Mouse (Mus musculus) heart, adult 2 months (tissue): Measurements from ENCODE around the gene Vmn1r233.

Source experiments
- CTCF ChIP-seq: fragments of 200-600 bp; IDR thresholded peaks from 2 replicates; pipeline ENCODE4 v1.8.1; 2022; ENCODE audit warnings: antibody characterized with exemption, mild to moderate bottlenecking, moderate library complexity
- EP300 ChIP-seq: fragments of 200-500 bp; IDR thresholded peaks from 2 replicates; pipeline ENCODE4 v1.6.1; 2011; ENCODE audit warnings: low read depth, low read length, control low read depth; ENCODE audit not compliant: insufficient read depth
- POLR2A ChIP-seq: fragments of 200-500 bp; IDR thresholded peaks from 2 replicates; pipeline ENCODE4 v1.6.1; 2011; ENCODE audit warnings: mild to moderate bottlenecking, low read depth, low read length, control low read depth; ENCODE audit not compliant: insufficient read depth

- TF ChIP-seq POLR2A (peak; percentile 68), CTCF (0 out of 2 replicates have a peak, but pooled peaks have one; percentile 2), EP300 (0 out of 2 replicates have a peak, but pooled peaks have one; percentile 10)
Measured at GRCm38 (mm10) chr17:21008382-21009331, 12.4 kb upstream of the Vmn1r233 start, which contains the start of gene Zfp160.
